Mouse (Mus musculus) embryonic facial prominence, embryonic 13.5 days (tissue): ENCODE data around the gene Chfr. TPM values are rescaled to one million over a fixed set of nuclear protein-coding genes. Genes with fewer than 3 reads are reported as not detected.

Experiments used
- ATAC-seq: fragments of 200-750 bp; cut with Nextera tagmentation; 2 replicates; pipeline ENCODE4 v1.8.0; 2017; ENCODE audit warnings: low read depth; ENCODE audit not compliant: insufficient number of reproducible peaks, insufficient read depth, low FRiP score, low TSS enrichment
- H3K27ac ChIP-seq: fragments of 300-500 bp; sonication (generic); 2 replicates; pipeline ENCODE4 v1.5.1; 2015; ENCODE audit warnings: moderate library complexity, mild to moderate bottlenecking, inconsistent platforms
- H3K27me3 ChIP-seq: fragments of 300-500 bp; sonication (generic); 2 replicates; pipeline ENCODE4 v1.6.1; 2015; ENCODE audit warnings: mild to moderate bottlenecking, inconsistent platforms
- H3K36me3 ChIP-seq: fragments of 300-500 bp; sonication (generic); 2 replicates; pipeline ENCODE4 v1.6.1; 2015; ENCODE audit warnings: mild to moderate bottlenecking, inconsistent platforms
- H3K4me1 ChIP-seq: fragments of 300-500 bp; sonication (generic); 2 replicates; pipeline ENCODE4 v1.6.1; 2015; ENCODE audit warnings: inconsistent platforms
- H3K4me2 ChIP-seq: fragments of 300-500 bp; sonication (generic); 2 replicates; pipeline ENCODE4 v1.6.1; 2015; ENCODE audit warnings: moderate library complexity, mild to moderate bottlenecking, inconsistent platforms
- H3K4me3 ChIP-seq: fragments of 300-500 bp; sonication (generic); 2 replicates; pipeline ENCODE4 v1.5.1; 2015; ENCODE audit warnings: mild to moderate bottlenecking, inconsistent platforms
- H3K9ac ChIP-seq: fragments of 300-500 bp; sonication (generic); 2 replicates; pipeline ENCODE4 v1.6.1; 2015; ENCODE audit warnings: mild to moderate bottlenecking, inconsistent platforms
- H3K9me3 ChIP-seq: fragments of 300-500 bp; sonication (generic); 2 replicates; pipeline ENCODE4 v1.6.1; 2016; ENCODE audit warnings: inconsistent platforms
- WGBS: fragments of 180-500 bp; shearing (Covaris S2); methylation state at CpG from one replicate; pipeline ENCODE4 v1.1.7; 2015; ENCODE audit warnings: mixed read lengths; 5-methylcytosine and 5-hydroxymethylcytosine counted together
- polyA plus RNA-seq: library from polyadenylated mRNA; unstranded; fragments of >200 nt; fragmentation: Nextera tagmentation; extraction: Ambion mirVana; gene quantifications from 2 replicates; pipeline ENCODE4 v1.2.1, GENCODE M21; 2015

Gene Chfr
- polyA plus RNA-seq, result 36.6 and 38.1 TPM in 2 replicates

- Histone ChIP-seq H3K4me2 (peak within 1 kb of the TSS; percentile 75), H3K9me3 (peaks cover 4% of the 10 kb centered on the region; the same call in 1 of the 2 replicates), H3K36me3 (peaks cover 22% of the 10 kb centered on the region), H3K9ac (peak within 1 kb of the TSS; percentile 84), H3K27me3 (no peaks in the 10 kb centered on the region), H3K4me1 (no peaks in the 10 kb centered on the region), H3K27ac (peak within 1 kb of the TSS; percentile 75), H3K4me3 (peak within 1 kb of the TSS; percentile 89)
- WGBS, result 3% methylated on average over 46 of the region's 46 CpGs
- ATAC-seq, result peak; percentile 98
These were observed at the start of gene Chfr for GRCm38 (mm10) chr5:110135293-110136086. Gene Chfr (plus strand): TSS chr5:110135842.

- WGBS, result 36% methylated on average over 14 of the region's 14 CpGs
- no peaks in the 10 kb centered on the region for H3K4me1 ChIP-seq
- no peak overlapping the region for H3K4me3 ChIP-seq
- no peak for ATAC-seq
- peaks cover 11% of the 10 kb centered on the region for H3K9me3 ChIP-seq
- H3K36me3 ChIP-seq, result no peaks in the 10 kb centered on the region
- no peak overlapping the region for H3K4me2 ChIP-seq
- H3K9ac ChIP-seq, result no peak overlapping the region
- H3K27me3 ChIP-seq, result no peaks in the 10 kb centered on the region
- no peak overlapping the region for H3K27ac ChIP-seq
These were observed 49.3 kb upstream of the Chfr start for GRCm38 (mm10) chr5:110086161-110086866.

GRCm38 (mm10) chr5:110091546-110091945 is 44.1 kb upstream of the Chfr start:
- Histone ChIP-seq H3K4me2 (no peak overlapping the region), H3K27ac (no peak overlapping the region), H3K9me3 (no peaks in the 10 kb centered on the region), H3K4me3 (no peak overlapping the region), H3K9ac (no peak overlapping the region), H3K27me3 (no peaks in the 10 kb centered on the region), H3K4me1 (0 out of 2 replicates have a peak, but pooled peaks cover 5% of the 10 kb centered on the region), H3K36me3 (no peaks in the 10 kb centered on the region)
- no peak for ATAC-seq
- WGBS, result 73% methylated on average over 2 of the region's 2 CpGs

GRCm38 (mm10) chr5:110094030-110094846 is 41.4 kb upstream of the Chfr start, which contains the start of gene Gm35315:
Gene Gm35315 (minus strand): TSS chr5:110094420.
- Histone ChIP-seq H3K9ac (peak within 1 kb of the TSS; percentile 70), H3K36me3 (no peaks in the 10 kb centered on the region), H3K4me3 (peak within 1 kb of the TSS; percentile 53), H3K4me1 (0 out of 2 replicates have a peak, but pooled peaks cover 5% of the 10 kb centered on the region), H3K4me2 (peak within 1 kb of the TSS; percentile 71), H3K27ac (no peak within 1 kb of the TSS), H3K27me3 (no peaks in the 10 kb centered on the region), H3K9me3 (no peaks in the 10 kb centered on the region)
- 2% methylated on average over 24 of the region's 25 CpGs for WGBS
- ATAC-seq, result peak; percentile 91

GRCm38 (mm10) chr5:110094847-110095213 is 40.8 kb upstream of the Chfr start:
- H3K9ac ChIP-seq, result peak overlapping the region; percentile 70
- peak overlapping the region; percentile 71 for H3K4me2 ChIP-seq
- WGBS, result 3% methylated on average over 4 of the region's 4 CpGs
- ATAC-seq, result no peak
- H3K9me3 ChIP-seq, result no peaks in the 10 kb centered on the region
- H3K36me3 ChIP-seq, result no peaks in the 10 kb centered on the region
- peak overlapping the region; percentile 53 for H3K4me3 ChIP-seq
- 0 out of 2 replicates have a peak, but pooled peaks cover 5% of the 10 kb centered on the region for H3K4me1 ChIP-seq
- H3K27me3 ChIP-seq, result no peaks in the 10 kb centered on the region
- no peak overlapping the region for H3K27ac ChIP-seq

- Histone ChIP-seq H3K4me2 (no peak overlapping the region), H3K27ac (peak overlapping the region; percentile 18; the same call in 1 of the 2 replicates), H3K36me3 (peaks cover 20% of the 10 kb centered on the region), H3K4me3 (no peak overlapping the region), H3K9ac (no peak overlapping the region), H3K27me3 (peaks cover 10% of the 10 kb centered on the region), H3K9me3 (no peaks in the 10 kb centered on the region), H3K4me1 (peaks cover 28% of the 10 kb centered on the region)
- ATAC-seq, result no peak
- 29% methylated on average over 1 of the region's 1 CpGs for WGBS
These were observed 36.6 kb upstream of the Chfr start for GRCm38 (mm10) chr5:110098991-110099477.

- peaks cover 10% of the 10 kb centered on the region for H3K27me3 ChIP-seq
- H3K27ac ChIP-seq, result peak within 1 kb of the TSS; percentile 18; the same call in 1 of the 2 replicates
- H3K4me3 ChIP-seq, result peak within 1 kb of the TSS; percentile 38
- 4% methylated on average over 25 of the region's 25 CpGs for WGBS
- no peaks in the 10 kb centered on the region for H3K9me3 ChIP-seq
- peak within 1 kb of the TSS; percentile 76 for H3K4me2 ChIP-seq
- ATAC-seq, result 0 out of 2 replicates have a peak, but pooled peaks have one; percentile 6
- H3K9ac ChIP-seq, result no peak within 1 kb of the TSS
- peaks cover 23% of the 10 kb centered on the region for H3K4me1 ChIP-seq
- peaks cover 28% of the 10 kb centered on the region for H3K36me3 ChIP-seq
These were observed 35.7 kb upstream of the Chfr start, which contains the start of gene Plcxd1 for GRCm38 (mm10) chr5:110099656-110100580. Gene Plcxd1 (plus strand): TSS chr5:110099969.

GRCm38 (mm10) chr5:110100921-110101631 is 34.6 kb upstream of the Chfr start:
- whole genome bisulfite sequencing, result 2% methylated on average over 35 of the region's 37 CpGs
- peak overlapping the region; percentile 38 for H3K4me3 ChIP-seq
- H3K4me2 ChIP-seq, result peak overlapping the region; percentile 76
- no peaks in the 10 kb centered on the region for H3K9me3 ChIP-seq
- H3K4me1 ChIP-seq, result peaks cover 23% of the 10 kb centered on the region
- H3K36me3 ChIP-seq, result peaks cover 40% of the 10 kb centered on the region
- no peak overlapping the region for H3K27ac ChIP-seq
- 0 out of 2 replicates have a peak, but pooled peaks have one; percentile 9 for ATAC-seq
- peaks cover 10% of the 10 kb centered on the region for H3K27me3 ChIP-seq
- H3K9ac ChIP-seq, result peak overlapping the region; percentile 27; the same call in 1 of the 2 replicates

- peaks cover 48% of the 10 kb centered on the region for H3K36me3 ChIP-seq
- peaks cover 31% of the 10 kb centered on the region for H3K4me1 ChIP-seq
- H3K27ac ChIP-seq, result no peak overlapping the region
- WGBS, result 19% methylated on average over 34 of the region's 34 CpGs
- peak overlapping the region; percentile 38 for H3K4me3 ChIP-seq
- ATAC-seq, result no peak
- peak overlapping the region; percentile 76 for H3K4me2 ChIP-seq
- peaks cover 10% of the 10 kb centered on the region for H3K27me3 ChIP-seq
- no peaks in the 10 kb centered on the region for H3K9me3 ChIP-seq
- peak overlapping the region; percentile 33; the same call in 1 of the 2 replicates for H3K9ac ChIP-seq
These were observed 33.8 kb upstream of the Chfr start for GRCm38 (mm10) chr5:110101716-110102347.
